Mouse (Mus musculus) heart, embryonic 14.5 days (tissue): ENCODE measurements around the gene Aadac. TPM values are rescaled to one million over a fixed set of nuclear protein-coding genes. Genes with fewer than 3 reads are reported as not detected.

ENCODE experiments used
- ATAC-seq: fragments of 200-750 bp; cut with Nextera tagmentation; 2 replicates; pipeline ENCODE4 v1.8.0; 2017; ENCODE audit warnings: low read depth, moderate TSS enrichment; ENCODE audit not compliant: insufficient number of reproducible peaks, insufficient read depth, low FRiP score
- H3K27ac ChIP-seq, 2 experiments: fragments of 200-500 bp in 1 of 2; fragments of 300-500 bp in 1 of 2; sonication (generic) in 1 of 2; replicated peaks in 1 of 2; 2 replicates each; pipeline ENCODE4 v1.5.1; 2012 to 2014; ENCODE audit warnings: low read depth in 2 of 2, low read length in 2 of 2, control low read depth in 1 of 2, mild to moderate bottlenecking in 1 of 2, mixed read lengths in 1 of 2; ENCODE audit not compliant: control insufficient read depth in 1 of 2, insufficient read depth in 1 of 2
- H3K27me3 ChIP-seq: fragments of 300-500 bp; sonication (generic); 2 replicates; pipeline ENCODE4 v1.6.1; 2014; ENCODE audit warnings: mild to moderate bottlenecking, low read length, control low read depth; ENCODE audit not compliant: control insufficient read depth, insufficient read depth
- H3K36me3 ChIP-seq: fragments of 300-500 bp; sonication (generic); 2 replicates; pipeline ENCODE4 v1.6.1; 2014; ENCODE audit warnings: mild to moderate bottlenecking, control low read depth, low read length, mixed read lengths; ENCODE audit not compliant: control insufficient read depth, insufficient read depth
- H3K4me1 ChIP-seq, 2 experiments: fragments of 200-500 bp in 1 of 2; fragments of 300-500 bp in 1 of 2; sonication (generic) in 1 of 2; 2 replicates each; pipeline ENCODE4 v1.6.1; 2012 to 2014; ENCODE audit warnings: low read length in 2 of 2, control low read depth in 1 of 2, mixed read lengths in 1 of 2; ENCODE audit not compliant: control insufficient read depth in 2 of 2, insufficient read depth in 2 of 2
- H3K4me2 ChIP-seq: fragments of 300-500 bp; sonication (generic); 2 replicates; pipeline ENCODE4 v1.6.1; 2014; ENCODE audit warnings: mild to moderate bottlenecking, low read length
- H3K4me3 ChIP-seq, 2 experiments: fragments of 200-500 bp in 1 of 2; fragments of 300-500 bp in 1 of 2; sonication (generic) in 1 of 2; 2 replicates each; pipeline ENCODE4 v1.5.1; 2012 to 2014; ENCODE audit warnings: low read length in 2 of 2, mild to moderate bottlenecking in 2 of 2, control low read depth in 1 of 2, low read depth in 1 of 2, moderate library complexity in 1 of 2; ENCODE audit not compliant: control insufficient read depth in 1 of 2, insufficient read depth in 1 of 2
- H3K9ac ChIP-seq: fragments of 300-500 bp; sonication (generic); 2 replicates; pipeline ENCODE4 v1.6.1; 2014; ENCODE audit warnings: mild to moderate bottlenecking, low read length
- H3K9me3 ChIP-seq: fragments of 300-500 bp; sonication (generic); 2 replicates; pipeline ENCODE4 v1.6.1; 2016; ENCODE audit warnings: low read length, control low read depth; ENCODE audit not compliant: control insufficient read depth
- WGBS: fragments of 180-500 bp; shearing (Covaris S2); extraction: QIAGEN DNeasy Blood & Tissue Kit; methylation state at CpG from one replicate; pipeline ENCODE4 v1.1.7; 2014; 5-methylcytosine and 5-hydroxymethylcytosine counted together
- polyA plus RNA-seq: library from polyadenylated mRNA; unstranded; fragments of >200 nt; fragmentation: Nextera tagmentation; extraction: Ambion mirVana; gene quantifications from 2 replicates; pipeline ENCODE4 v1.2.1, GENCODE M21; 2014

Gene Aadac
- polyA plus RNA-seq, result not detected in 2 replicates

GRCm38 (mm10) chr3:60025417-60025816 is at the start of gene Aadac:
Gene Aadac, plus strand, starts transcription at chr3:60025717.
- no peaks in the 10 kb centered on the region for H3K4me1 ChIP-seq

GRCm38 (mm10) chr3:60003622-60004021 is 21.9 kb upstream of the Aadac start:
- H3K9me3 ChIP-seq, result no peaks in the 10 kb centered on the region
- H3K4me3 ChIP-seq, result no peak overlapping the region
- no peak overlapping the region for H3K9ac ChIP-seq
- no peaks in the 10 kb centered on the region for H3K4me1 ChIP-seq
- no peaks in the 10 kb centered on the region for H3K36me3 ChIP-seq
- H3K4me2 ChIP-seq, result no peak overlapping the region
- H3K27ac ChIP-seq, result no peak overlapping the region
- H3K27me3 ChIP-seq, result no peaks in the 10 kb centered on the region
- ATAC-seq, result no peak

More at GRCm38 (mm10) chr3:60025417-60025816, at the start of gene Aadac:
- no peak within 1 kb of the TSS for H3K27ac ChIP-seq
- H3K36me3 ChIP-seq, result no peaks in the 10 kb centered on the region
- 84% methylated on average over 1 of the region's 1 CpGs for WGBS
- no peaks in the 10 kb centered on the region for H3K27me3 ChIP-seq
- no peak within 1 kb of the TSS for H3K4me2 ChIP-seq
- ATAC-seq, result no peak
- H3K9ac ChIP-seq, result no peak within 1 kb of the TSS
- no peak within 1 kb of the TSS for H3K4me3 ChIP-seq
- H3K9me3 ChIP-seq, result no peaks in the 10 kb centered on the region

- H3K36me3 ChIP-seq, result no peaks in the 10 kb centered on the region
- no peaks in the 10 kb centered on the region for H3K9me3 ChIP-seq
- no peak within 1 kb of the TSS for H3K4me3 ChIP-seq
- no peaks in the 10 kb centered on the region for H3K4me1 ChIP-seq
- WGBS, result 69% methylated on average over 1 of the region's 1 CpGs
- ATAC-seq, result no peak
- H3K27me3 ChIP-seq, result no peaks in the 10 kb centered on the region
- no peak within 1 kb of the TSS for H3K9ac ChIP-seq
- no peak within 1 kb of the TSS for H3K27ac ChIP-seq
- no peak within 1 kb of the TSS for H3K4me2 ChIP-seq
Measured at GRCm38 (mm10) chr3:60006443-60006842, 19.1 kb upstream of the Aadac start, which contains the start of gene Aadacl2. Gene Aadacl2, plus strand, starts transcription at chr3:60006743.

- no peak overlapping the region for H3K4me3 ChIP-seq
- H3K36me3 ChIP-seq, result no peaks in the 10 kb centered on the region
- no peaks in the 10 kb centered on the region for H3K4me1 ChIP-seq
- no peaks in the 10 kb centered on the region for H3K27me3 ChIP-seq
- no peak for ATAC-seq
- H3K4me2 ChIP-seq, result no peak overlapping the region
- 75% methylated on average over 4 of the region's 4 CpGs for WGBS
- H3K27ac ChIP-seq, result no peak overlapping the region
- no peak overlapping the region for H3K9ac ChIP-seq
- H3K9me3 ChIP-seq, result no peaks in the 10 kb centered on the region
Measured at GRCm38 (mm10) chr3:60031511-60031910, 6.0 kb downstream of the Aadac start.

GRCm38 (mm10) chr3:60046221-60046913 is 20.9 kb downstream of the Aadac start:
- H3K9me3 ChIP-seq, result no peaks in the 10 kb centered on the region
- H3K9ac ChIP-seq, result no peak overlapping the region
- no peak overlapping the region for H3K27ac ChIP-seq
- ATAC-seq, result no peak
- 82% methylated on average over 3 of the region's 3 CpGs for WGBS
- no peak overlapping the region for H3K4me2 ChIP-seq
- no peaks in the 10 kb centered on the region for H3K36me3 ChIP-seq
- H3K4me1 ChIP-seq, result no peaks in the 10 kb centered on the region
- no peaks in the 10 kb centered on the region for H3K27me3 ChIP-seq
- H3K4me3 ChIP-seq, result no peak overlapping the region

- Histone ChIP-seq H3K4me3 (no peak overlapping the region), H3K9ac (no peak overlapping the region), H3K36me3 (no peaks in the 10 kb centered on the region), H3K4me2 (no peak overlapping the region), H3K4me1 (no peaks in the 10 kb centered on the region), H3K27ac (no peak overlapping the region), H3K27me3 (no peaks in the 10 kb centered on the region), H3K9me3 (no peaks in the 10 kb centered on the region)
- ATAC-seq, result no peak
- WGBS, result 72% methylated on average over 3 of the region's 3 CpGs
Measured at GRCm38 (mm10) chr3:60053231-60053927, 27.9 kb downstream of the Aadac start.

- no peak overlapping the region for H3K4me2 ChIP-seq
- 83% methylated on average over 2 of the region's 2 CpGs for WGBS
- H3K4me3 ChIP-seq, result no peak overlapping the region
- no peaks in the 10 kb centered on the region for H3K27me3 ChIP-seq
- H3K36me3 ChIP-seq, result no peaks in the 10 kb centered on the region
- H3K9ac ChIP-seq, result no peak overlapping the region
- no peak overlapping the region for H3K27ac ChIP-seq
- no peaks in the 10 kb centered on the region for H3K9me3 ChIP-seq
- no peak for ATAC-seq
- no peaks in the 10 kb centered on the region for H3K4me1 ChIP-seq
Measured at GRCm38 (mm10) chr3:60053931-60054330, 28.4 kb downstream of the Aadac start.
